Mouse (Mus musculus) layer of hippocampus, adult 9-11 months (tissue): ENCODE data around the gene Faf2.
"Not testable (repeated sequence)": the region's sequence is repeated elsewhere in the genome, so short reads cannot be mapped to it uniquely, and the experiment has no call there.

Experiments
- DNase-seq: peaks from one replicate; pipeline ENCODE4 v3.0.0; 2022

Faf2 gene

DNA sequence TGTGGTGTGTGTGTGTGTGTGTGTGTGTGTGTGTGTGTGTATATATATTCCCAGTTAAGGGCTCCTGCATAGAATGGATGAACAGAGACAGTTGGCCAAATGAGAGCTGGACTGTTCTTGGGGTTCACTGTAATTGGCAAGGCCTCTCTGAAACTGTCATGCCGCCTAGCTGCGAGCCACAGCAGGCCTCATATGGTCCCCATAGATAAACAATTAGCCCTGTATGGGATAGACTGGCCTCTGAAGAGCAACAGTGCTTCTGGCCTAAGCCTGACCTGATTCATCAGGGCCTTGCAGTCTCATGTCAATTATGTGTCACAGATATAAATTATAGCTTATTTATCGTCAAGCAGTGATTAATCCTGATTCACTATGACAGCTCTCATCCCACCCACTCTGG lies 13.6 kb upstream of the Faf2 start:
- no peak for DNase-seq

DNA sequence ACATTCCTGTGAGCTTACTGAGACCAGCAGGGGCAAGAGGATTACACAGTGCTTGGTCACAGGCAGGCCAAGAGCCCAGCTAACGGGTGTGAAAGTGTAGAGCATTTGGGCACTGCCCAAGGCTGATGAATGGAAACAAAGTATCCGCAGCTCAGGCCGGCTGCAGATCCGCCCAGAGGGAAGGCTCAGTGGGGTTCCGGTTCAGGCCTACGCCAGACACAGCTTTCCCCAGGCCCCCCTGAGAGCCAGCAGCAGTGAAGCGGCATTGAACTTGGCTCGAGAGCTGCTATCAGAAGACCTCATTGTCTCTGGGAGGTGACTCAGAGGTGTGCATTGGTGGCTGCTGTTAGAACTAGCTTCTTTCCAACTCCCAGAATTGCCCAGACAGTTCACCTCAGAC lies 12.9 kb upstream of the Faf2 start:
- peak; percentile 56 for DNase-seq

DNA sequence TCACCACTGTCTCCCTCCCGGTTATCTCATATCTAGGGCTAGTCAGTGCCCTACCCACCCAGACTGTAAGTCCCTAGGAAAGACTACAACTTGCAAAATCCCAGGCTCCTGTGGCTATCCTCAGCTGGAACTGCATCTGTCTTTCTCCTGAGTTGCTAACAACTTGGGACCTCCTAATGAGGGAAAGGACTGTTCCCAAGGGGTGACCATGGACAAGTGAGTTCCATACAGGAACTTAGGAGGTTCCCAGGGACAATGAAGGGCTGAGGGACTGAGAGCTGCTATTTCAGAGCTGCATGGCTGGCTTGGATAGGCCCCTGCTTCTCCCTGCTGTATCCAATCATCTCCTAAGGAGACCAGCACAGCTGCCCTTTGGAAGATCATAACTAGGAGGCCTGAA lies 12.3 kb upstream of the Faf2 start:
- no peak for DNase-seq

DNA sequence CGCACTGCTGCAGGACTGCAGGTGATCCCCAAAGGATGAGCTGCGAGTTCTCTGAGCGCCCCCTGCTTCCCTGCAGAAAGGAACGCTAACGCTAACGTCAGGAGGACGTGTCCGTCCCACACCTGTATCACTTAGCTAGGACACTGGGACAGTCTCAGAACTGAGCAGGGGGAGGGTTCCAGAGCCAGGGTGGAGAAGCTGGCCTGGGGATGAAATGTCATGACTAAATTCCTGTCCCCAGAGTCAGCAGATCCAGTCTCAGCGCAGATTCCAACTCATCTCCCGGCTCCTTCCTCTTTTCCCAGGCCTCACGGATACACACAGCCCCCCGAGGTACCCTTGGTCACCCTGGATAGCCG lies 11.0 kb upstream of the Faf2 start:
- DNase-seq = no peak

DNA sequence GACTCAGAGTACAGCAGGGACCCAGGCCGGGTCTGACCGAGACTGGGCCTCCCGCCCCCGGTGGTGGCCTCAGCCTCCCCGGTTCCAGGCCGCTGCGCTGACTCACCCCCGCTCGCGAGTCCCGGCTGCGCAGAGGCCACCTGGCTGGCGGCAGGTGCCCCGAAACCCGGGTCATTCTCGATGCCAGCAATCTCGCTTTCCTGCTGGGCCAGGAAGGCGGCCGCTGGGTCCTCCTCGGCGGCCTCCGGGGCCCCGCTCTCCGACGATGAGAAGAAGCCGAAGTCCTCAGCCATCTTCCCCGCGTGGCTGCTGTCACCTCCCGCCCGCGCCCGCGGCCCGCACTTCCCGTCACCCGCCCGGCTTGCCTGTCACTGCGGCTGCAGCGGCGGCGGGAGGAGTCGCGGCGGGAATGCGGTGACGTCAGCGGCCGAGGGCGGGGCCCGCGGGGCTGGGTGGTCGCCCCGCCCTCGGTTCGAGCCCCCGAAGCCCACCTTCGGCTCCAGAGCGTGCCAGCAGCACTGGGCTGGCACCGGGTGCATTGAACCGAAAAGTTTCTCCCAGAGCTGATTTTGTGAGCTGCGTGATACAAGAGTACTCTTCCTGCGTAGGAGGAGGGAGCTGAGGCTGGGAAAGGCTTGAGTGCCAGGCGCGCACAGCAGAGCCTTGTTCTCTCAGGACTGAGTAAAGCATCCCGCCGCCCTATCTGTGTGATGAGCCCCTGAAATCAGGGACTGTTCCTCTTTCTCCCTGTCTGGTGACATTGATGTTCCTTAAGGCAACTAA lies 10.4 kb upstream of the Faf2 start, which contains the start of gene Cltb:
Gene Cltb (minus strand): TSS at position 373 of the 783 bp plus-strand sequence.
- peak; percentile 88 for DNase-seq

DNA sequence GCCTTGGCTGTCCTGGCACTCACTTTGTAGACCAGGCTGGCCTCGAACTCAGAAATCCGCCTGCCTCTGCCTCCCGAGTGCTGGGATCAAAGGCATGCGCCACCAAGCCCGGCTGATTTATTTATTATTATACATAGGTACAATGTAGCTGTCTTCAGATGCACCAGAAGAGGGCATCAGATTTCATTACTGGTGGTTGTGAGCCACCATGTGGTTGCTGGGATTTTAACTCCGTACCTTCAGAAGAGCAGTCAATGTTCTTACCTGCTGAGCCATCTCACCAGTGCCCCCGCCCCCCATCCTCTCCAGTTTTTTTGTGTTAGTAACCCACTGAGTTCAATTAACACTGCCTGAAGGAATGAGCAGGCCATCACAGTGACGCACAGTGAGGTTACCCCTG lies 8.4 kb upstream of the Faf2 start:
- DNase-seq = not testable (repeated sequence)

DNA sequence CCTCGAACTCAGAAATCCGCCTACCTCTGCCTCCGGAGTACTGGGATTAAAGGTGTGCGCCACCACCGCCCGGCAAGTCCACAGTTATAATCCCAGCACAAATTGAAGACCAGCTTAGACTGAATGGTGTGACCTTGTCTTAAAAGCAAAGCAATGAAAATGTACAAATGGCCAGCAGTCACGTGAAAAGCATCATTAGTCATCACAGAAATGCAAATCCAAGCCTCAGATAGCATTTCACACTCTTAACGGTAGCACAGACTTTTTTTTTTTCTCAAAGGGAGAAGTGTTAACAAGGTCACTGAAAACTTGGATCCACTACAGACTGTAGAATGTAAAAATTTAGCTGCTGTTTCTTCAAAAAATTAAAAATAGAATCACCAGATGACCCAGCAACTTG lies 5.3 kb upstream of the Faf2 start:
- no peak for DNase-seq

DNA sequence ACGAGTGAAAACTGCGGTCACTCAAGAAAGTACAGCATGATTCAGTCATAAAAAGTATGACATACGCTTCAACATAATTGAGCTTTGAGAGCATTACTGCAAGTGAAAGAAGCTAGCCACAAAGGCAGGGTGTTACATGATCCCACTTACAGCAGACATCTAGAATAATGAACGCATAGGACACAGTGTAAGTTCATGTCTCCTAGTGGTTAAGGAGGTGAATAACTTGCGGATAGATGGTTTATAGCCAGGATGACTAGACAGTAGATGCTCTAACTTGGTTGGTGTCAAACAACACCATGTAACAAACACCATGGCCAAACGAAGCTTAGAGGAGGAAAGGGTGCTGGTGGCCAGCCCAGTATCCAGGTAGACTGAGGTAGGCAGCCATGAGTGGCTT lies 4.6 kb upstream of the Faf2 start:
- DNase-seq = no peak

DNA sequence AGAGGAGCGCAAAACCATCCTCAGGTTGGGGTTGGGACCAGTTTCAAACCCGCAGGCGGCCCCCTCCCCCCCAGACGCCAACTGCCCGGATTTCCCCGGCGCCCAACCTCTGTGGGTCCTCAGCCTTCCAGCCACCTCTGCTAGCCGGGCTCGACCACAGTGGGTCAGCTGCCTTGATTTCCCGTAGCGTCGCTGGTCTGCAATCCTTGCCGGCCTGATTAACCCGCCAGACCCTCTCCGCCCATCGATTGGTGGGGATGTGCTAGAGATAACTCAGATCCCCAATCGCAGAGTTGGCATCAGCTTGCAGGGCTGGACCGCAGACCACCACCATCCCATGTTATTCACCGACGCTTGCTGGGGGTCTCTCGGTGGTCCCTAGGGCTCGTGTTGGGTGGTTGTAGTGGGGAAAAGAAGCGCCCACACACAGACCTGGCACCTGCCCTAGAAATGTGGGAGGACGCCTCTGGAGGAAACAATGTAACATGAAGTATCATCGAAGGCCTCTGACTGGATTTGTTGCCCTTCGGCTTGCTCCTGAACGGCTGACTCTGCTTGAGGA lies 457 bp downstream of the Faf2 start:
- no peak for DNase-seq

DNA sequence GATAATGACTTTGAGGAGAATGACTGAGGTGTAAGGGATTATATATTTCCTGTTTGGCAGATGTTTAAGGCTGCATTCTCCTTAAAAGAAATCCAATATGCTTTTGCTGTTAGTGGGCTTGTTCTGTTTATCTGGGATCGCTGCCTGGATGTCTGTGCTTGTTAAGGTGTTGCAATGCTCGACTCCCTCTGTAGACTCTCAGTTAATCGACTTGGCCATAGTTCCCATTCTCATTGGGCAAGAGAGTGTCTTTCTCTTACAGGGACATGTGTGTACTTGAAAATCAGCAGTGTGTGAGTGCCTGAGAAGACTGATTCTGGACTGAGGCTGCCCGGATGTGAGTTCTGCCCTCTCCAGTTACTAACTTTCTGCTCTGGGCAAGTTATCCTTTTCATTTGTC lies 7.5 kb downstream of the Faf2 start:
- DNase-seq = no peak

DNA sequence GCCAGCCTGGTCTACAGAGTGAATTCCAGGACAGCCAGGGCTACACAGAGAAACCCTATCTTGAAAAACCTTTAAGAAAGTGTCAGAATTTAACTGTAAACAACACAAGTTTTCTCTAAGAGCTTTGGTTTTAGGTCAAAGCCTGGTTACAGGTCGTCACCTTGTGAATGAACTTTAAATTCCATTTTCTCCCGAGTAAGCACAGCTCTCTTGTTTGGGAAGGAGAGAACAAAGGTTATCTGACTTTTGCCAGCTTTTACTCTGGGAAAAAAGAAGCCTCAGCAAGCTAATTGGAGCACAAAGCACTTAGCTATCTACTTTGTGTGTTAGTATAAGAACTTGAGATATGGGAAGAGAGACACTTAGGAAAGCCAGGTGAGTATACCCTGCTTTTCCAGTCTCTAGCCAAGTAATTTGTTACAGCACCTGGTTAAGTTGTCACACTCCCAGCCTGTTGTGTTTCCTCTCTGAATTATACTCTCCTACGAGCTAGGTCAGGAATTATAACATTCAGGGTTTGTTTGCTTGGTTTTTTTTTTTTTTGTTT lies 11.2 kb downstream of the Faf2 start:
- DNase-seq = no peak

DNA sequence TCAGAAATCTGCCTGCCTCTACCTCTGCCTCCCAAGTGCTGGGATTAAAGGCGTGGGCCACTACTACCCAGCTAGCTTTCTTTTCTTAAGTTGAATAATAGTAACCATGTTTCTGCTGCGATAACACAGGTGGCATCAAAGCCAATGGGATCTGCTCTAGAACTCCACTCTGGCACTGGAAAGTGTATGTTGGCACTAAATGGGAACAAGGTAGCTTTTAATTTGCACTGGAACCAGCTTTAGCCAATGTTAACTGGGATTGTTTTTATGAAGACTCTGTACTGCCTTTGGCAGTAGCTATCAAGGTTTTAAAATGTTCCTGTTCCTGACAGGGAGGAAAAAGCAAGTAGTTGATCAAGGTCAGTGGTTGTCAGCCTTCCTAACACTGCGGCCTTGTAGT lies 13.4 kb downstream of the Faf2 start:
- no peak for DNase-seq

DNA sequence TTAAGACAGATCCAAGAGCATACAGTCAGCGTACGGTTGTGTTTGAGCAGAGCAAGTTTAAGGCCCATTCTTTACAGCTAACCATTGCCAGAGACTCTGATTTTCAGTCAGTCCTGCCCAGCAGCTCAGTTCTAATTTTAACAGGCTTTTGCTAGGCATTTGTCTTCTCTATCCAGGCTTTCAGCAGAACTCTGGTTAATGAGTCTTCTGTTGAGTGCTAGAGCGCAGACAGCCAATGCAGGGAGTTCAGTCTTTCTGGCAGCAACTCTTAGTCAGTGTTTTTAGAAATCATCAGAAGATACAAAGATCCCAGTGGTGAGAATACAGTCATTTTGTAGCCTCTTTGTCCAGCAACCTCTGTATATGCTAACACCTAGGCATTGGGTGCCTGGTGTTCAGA lies 28.9 kb downstream of the Faf2 start:
- no peak for DNase-seq

DNA sequence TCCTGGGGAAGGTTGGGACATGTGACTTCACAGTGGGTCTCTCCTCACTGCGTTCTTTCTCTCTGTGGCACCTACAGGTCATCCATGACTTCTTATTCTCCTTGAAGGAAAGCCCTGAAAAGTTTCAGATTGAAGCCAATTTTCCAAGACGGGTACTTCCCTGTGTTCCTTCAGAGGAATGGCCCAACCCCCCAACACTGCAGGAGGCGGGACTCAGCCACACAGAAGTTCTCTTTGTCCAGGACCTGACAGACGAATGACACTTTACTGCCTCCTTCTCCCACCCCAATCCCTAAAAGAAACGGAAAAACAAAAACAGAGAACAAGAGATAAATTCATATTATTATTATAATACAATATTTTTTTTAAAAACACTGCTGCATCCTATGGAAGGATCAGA lies 39.3 kb downstream of the Faf2 start:
- DNase-seq = no peak

DNA sequence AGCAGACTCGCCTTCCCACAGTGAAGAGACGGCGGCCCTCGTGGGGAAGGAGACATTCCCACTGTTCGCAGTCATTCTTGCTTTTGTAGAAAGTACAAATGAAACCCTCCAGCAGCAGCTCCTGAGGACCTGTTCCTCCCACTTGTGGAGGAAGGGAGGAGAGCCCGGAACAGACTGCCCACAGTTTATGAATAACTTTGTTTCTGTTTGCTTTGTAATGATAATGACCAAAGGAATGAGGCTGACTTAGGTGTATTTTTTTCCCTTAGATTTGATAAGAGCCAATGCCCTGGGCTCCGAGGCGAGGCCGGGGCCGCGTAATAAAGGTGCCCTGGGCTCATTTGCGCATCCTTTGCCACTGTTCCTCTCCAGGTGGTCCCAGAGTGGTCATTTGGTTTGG lies 39.8 kb downstream of the Faf2 start:
- DNase-seq = no peak

DNA sequence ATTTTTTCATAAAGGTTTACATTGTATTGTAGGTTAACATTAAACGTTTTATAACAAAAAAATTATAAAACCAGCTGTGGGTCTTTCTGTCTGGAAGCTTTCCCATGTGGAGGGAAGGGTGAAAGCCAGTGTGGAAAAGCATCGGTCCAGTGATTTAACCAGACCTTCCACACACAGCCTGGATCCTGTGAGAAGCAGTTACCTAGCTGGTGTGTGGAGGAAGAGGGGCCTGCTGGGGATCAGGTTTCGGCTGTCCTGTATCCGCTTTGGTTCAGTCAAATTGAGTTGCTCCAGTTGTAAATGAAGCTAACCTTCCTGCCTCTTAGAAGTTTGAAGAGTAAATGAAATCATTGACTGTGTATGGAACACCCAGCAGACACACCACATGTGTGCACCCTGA lies 42.4 kb downstream of the Faf2 start:
- no peak for DNase-seq

DNA sequence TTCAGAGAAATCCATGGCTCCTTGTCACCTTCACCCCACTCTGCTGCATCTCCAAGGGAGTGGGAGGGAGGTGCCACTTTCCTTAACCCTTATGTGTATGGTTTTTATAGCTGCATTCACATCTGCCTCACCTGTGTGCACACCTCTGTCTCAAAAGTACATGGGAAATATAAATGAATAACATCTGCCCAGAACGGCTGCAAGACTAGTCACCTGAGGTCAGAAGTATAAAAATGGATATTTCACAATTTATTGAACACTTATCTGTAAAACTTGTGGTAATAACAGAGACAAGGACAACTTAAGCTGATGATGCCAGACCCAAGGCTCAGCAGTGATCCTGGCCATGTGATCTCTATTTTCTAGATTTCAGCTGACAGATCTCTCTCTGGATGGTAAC lies 42.9 kb downstream of the Faf2 start:
- DNase-seq = no peak

DNA sequence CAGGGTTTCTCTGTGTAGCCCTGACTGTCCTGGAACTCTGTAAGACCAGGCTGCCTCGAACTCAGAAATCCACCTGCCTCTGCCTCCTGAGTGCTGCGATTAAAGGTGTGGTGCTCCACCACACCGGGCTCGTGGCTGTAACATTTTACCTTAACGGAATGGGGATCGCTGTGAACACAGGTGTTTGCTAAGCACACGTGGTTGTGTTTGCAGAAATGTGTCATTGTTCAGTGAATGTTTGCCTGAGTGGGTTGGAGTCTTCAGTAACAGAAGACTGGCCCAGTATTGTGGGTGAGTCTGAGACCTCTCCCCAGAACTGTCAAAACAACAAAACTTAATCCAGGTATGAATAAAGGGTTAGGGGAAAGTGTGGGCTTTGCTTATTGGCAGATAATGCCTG lies 43.5 kb downstream of the Faf2 start:
- no peak for DNase-seq

DNA sequence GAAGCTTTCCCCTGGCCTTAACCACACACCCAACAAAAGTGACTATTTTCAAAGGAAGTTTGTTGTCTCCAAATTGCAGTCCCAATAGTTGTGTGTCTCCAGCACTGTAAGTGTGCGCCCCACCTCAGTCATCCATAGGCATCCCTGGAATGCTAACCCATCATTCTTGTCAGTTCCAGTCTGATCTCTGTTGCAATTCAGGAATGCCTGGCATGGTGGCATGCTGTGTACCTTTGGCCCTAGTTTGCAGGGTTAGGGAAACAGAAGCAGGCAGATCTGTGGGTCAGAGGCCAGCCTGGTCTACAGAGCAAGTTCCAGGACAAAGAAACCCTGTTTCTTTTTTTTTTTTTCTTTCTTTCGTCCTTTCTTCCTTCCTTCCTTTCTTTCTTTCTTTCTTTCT lies 48.9 kb downstream of the Faf2 start:
- no peak for DNase-seq

DNA sequence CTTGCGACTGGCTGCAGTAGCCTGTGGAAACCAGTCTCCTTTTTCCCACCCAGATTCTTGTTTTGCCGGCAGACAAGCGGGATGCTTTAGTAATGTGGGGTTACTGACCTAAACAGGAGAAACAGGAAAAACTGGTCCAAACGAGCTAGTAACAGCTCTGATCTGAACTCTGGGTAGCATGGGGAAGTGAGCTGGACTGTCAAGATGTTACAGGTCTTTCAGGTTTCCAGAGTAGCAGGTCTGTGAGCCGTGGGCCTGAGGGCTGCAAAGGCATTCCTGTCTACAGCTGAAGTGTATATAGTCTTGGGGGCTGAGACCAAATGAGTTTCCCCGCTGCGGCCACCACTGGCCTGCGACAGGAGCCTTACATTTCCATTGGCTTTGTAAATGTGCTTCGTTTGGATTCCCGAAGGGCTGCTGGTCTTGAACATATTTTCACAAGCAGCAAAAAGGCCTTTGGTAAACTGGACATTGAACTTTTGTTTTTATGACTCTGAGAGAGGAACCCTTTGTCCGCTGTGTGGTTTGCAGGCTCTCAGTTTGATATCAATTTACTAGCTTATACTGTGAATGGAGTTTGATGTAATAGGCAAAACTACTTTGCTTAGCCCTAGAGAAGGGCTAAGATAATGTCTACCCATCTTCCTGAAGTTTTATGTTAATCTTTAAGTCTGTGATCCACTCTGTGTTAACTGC lies 54.5 kb downstream of the Faf2 start:
- DNase-seq = no peak

DNA sequence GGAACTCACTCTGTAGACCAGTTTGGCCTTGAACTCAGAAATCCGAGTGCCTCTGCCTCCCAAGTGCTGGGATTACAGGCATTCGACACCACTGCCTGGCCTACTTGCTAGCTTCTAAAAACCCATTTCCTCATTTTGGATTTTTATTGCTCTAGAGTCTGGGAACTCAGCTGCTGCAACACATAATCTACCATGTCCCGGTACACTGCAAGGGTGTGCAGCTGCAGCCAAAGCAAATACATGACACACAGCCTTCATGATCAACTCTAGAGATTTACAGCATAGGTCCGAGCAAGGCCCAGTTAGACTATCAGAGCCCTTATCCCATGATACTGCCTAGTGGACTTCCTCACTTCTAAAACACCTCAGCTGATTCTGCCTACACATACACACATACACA lies 56.7 kb downstream of the Faf2 start:
- DNase-seq = no peak

DNA sequence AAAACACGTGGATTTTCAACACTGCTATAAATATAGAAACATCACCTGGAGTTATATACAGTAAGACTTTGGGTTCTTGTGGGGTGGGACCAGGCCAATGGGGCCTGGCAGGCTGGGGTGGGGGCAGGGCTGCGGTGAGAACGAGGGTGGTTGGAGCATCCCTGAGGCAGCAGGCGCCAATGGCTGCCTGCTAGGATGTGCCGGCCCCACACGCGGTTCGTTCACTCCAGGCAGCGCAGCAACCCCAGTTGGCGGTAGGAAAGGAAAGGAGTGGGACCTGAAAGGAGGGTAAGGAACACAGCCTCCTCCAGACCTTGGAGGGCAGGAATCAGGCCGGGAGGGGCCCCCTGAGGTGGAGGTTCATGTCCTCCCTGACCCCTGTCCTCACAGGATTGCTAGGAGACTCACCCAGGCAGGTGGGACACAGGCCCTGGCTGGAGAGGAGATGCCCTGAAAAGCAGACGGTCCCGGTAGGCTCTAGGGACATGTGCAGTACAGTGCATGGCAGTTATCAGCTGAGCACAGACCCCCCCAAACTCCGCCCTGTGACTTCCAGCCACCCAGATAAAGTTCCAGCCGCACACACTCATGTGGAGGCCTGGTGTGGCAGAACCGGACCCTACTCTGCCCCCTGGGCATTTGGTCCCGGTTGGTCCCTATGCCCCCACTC lies 58.7 kb downstream of the Faf2 start:
- no peak for DNase-seq

DNA sequence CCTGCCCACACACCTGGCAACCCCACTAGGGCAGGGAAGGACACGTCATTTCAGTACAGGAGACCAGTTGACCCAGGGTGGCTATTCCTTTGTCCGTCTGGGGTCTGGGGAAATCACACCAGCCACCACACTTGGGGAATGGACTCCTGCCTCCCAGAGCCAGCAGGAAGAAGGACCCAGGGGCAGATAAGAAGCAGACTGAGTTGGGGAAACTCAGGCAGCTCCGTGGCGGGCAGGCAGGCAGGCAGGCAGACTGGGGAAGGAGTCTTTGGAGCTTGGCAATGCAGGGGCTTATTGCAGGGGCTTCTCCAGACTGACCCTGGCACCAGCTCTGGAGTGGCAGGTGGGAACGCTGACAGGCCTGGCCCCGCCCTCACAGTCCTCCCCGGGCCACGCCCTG lies 59.7 kb downstream of the Faf2 start:
- no peak for DNase-seq

DNA sequence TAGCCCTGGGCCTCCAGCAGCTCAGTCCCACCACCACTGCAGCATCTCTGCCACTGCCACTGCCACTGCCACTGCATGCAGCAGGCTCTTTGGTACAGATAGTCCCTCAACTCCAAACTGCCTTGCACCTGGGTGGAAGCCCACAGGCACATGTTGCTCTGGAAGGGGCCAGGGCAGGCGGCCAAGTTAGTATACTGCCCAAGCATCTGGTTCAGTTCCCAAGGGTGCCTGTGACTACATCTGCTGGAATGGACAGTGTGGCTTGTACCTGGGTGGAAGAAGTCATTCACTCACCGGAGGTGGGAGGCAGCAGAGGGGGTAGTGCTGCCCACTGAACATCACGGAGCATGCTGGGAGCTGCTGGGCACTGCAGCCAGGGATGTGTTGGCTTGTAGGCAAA lies 61.7 kb downstream of the Faf2 start:
- DNase-seq = no peak
